Mouse (Mus musculus): Measurements from ENCODE around the gene H2-Eb2.

H2-Eb2 gene

GRCm38 (mm10) chr17:34325436-34325835 lies at the start of gene H2-Eb2:
TSS of gene H2-Eb2 (plus strand) at chr17:34325665.
- no peak for DNase-seq (ENCODE audit: low spot score)

DNA sequence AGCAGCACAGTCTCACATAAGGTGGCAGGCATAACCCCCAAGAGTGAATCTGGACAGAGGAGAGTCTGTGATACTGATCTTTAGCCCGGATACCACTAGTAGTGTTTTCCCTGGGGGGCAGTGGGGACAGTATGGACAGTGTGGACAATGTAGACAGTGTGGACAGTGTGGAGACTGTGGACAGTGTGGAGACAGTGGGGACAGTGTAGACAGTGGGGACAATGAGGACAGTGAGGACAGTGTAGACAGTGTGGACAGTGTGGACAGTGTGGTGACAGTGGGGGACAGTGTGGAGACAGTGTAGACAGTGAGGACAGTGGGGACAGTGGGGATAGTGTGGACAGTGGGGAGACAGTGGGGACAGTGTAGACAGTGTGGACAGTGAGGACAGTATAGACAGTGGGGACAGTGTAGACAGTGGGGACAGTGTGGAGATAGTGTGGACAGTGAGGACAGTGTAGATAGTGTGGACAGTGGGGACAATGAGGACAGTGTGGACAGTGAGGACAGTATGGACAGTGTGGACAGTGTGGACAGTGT lies 44.9 kb upstream of the H2-Eb2 start:
- DNase-seq (ENCODE audit: low spot score): no peak

GRCm38 (mm10) chr17:34281836-34282235 lies 43.6 kb upstream of the H2-Eb2 start:
- no peak for DNase-seq (ENCODE audit: low spot score)

- DNase-seq (ENCODE audit: low spot score): no peak
Observed at GRCm38 (mm10) chr17:34285371-34285770, 40.1 kb upstream of the H2-Eb2 start.

- peak; percentile 64 for DNase-seq (ENCODE audit: low spot score)
Observed at GRCm38 (mm10) chr17:34285848-34286247, 39.6 kb upstream of the H2-Eb2 start.

DNA sequence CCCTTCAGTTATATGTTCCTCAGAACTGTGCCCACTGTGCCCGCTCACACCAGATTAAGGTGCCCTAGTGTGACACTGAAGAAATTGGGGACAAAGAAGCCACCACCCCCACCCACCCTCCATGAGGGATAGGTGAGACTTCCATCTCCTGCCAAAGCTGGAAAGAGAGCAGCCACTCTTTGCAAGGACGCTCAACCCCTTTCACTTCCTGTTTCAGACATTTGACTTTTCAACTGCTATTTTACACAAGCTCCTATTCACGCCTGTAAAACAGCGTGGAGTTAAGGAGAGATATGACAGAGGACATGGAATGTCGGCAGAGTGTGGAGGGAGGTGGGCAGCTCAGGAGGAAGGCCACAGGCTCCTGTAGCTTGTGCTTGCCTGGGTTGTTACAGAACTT lies 39.0 kb upstream of the H2-Eb2 start:
- no peak for DNase-seq (ENCODE audit: low spot score)

- no peak for DNase-seq (ENCODE audit: low spot score)
Observed at GRCm38 (mm10) chr17:34286999-34287398, 38.5 kb upstream of the H2-Eb2 start.

- peak; percentile 76 for DNase-seq (ENCODE audit: low spot score)
Observed at GRCm38 (mm10) chr17:34287648-34288047, 37.8 kb upstream of the H2-Eb2 start, which contains the start of gene H2-Aa. TSS of gene H2-Aa (minus strand) at chr17:34287823.

GRCm38 (mm10) chr17:34288131-34288530 lies 37.3 kb upstream of the H2-Eb2 start:
- DNase-seq (ENCODE audit: low spot score): no peak

DNA sequence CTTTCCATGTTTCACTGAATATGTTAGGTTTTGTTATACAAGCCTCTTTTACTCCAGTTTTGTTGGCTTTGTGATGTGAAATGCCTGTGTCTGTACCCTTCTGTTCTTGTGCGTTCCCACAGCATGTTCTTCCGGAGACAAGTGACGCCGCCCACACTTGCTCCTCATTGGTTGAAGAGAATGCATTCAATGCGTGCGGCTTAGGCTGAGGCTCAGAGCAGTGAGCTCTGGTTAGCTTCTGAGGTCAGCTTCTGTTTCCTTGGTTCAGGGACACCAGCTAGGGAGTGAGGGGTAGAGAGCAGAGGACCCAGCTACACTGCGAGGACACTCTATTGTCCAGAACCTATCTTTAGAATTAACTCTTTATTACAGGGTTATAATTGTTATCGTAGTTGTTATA lies 33.9 kb upstream of the H2-Eb2 start:
- DNase-seq (ENCODE audit: low spot score): peak; percentile 89

DNA sequence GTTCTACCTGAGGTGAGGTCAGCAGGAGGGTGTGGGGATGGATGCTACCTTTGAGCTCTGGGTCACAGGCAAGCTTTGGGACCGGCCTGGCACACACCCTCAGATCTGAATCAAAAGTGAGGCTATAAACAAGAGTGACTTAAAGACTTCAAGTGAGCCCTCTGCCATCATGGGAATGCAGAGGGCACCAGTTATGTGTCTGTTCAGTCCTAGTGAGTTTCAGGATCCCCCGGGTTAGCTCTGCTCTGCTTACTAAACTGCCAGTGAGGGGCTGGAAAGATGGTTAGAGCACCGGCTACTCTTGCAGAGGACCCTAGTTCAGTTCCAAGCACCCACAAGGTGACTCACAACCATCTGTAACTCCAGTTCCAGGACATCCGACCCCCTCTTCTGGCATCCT lies 32.9 kb upstream of the H2-Eb2 start:
- no peak for DNase-seq (ENCODE audit: low spot score)

DNA sequence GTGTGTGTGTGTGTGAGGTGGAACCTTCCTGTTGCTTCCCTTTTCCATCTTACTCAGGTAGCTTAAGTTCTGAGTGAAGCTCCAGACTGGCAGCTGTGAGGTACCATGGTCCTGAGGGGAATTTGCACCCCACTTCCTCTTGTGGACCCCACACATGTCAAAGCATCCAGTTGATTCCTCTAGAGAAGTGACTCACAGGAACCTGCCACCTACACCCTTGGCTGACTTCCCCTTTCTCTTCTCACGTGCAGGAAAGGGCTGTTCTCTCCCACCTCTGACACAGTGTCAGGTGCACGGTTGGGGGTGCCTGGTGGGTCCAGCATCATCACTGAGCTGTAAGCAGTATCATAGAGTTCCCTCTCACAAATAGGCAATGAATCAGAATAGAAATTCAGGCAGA lies 31.9 kb upstream of the H2-Eb2 start:
- peak; percentile 17 for DNase-seq (ENCODE audit: low spot score)

DNA sequence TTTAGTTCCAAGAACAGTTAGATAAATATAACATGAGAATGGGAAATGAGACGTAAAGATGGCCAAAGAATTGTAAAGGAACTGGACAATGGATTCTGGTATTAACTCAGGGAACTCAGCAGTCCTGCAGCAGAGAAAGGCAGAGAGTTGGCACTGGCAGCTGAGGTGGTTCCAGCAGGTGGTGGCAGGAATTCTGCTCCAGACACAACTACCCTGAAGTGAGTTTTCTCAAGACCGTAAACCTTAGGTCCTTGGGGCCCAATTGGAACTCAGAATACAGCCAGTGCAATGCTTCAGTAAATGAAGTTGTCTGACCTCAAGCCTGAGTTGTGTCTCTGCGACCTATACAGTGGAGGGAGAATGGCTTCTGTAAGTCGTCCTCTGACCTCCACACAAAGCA lies 31.2 kb upstream of the H2-Eb2 start:
- peak; percentile 23 for DNase-seq (ENCODE audit: low spot score)

- DNase-seq (ENCODE audit: low spot score): peak; percentile 11
Observed at GRCm38 (mm10) chr17:34295307-34295706, 30.2 kb upstream of the H2-Eb2 start.

- DNase-seq (ENCODE audit: low spot score): peak; percentile 39
Observed at GRCm38 (mm10) chr17:34295891-34296794, 29.3 kb upstream of the H2-Eb2 start.

GRCm38 (mm10) chr17:34299356-34299755 lies 26.1 kb upstream of the H2-Eb2 start:
- DNase-seq (ENCODE audit: low spot score): no peak

GRCm38 (mm10) chr17:34300071-34300470 lies 25.4 kb upstream of the H2-Eb2 start:
- DNase-seq (ENCODE audit: low spot score): no peak

DNA sequence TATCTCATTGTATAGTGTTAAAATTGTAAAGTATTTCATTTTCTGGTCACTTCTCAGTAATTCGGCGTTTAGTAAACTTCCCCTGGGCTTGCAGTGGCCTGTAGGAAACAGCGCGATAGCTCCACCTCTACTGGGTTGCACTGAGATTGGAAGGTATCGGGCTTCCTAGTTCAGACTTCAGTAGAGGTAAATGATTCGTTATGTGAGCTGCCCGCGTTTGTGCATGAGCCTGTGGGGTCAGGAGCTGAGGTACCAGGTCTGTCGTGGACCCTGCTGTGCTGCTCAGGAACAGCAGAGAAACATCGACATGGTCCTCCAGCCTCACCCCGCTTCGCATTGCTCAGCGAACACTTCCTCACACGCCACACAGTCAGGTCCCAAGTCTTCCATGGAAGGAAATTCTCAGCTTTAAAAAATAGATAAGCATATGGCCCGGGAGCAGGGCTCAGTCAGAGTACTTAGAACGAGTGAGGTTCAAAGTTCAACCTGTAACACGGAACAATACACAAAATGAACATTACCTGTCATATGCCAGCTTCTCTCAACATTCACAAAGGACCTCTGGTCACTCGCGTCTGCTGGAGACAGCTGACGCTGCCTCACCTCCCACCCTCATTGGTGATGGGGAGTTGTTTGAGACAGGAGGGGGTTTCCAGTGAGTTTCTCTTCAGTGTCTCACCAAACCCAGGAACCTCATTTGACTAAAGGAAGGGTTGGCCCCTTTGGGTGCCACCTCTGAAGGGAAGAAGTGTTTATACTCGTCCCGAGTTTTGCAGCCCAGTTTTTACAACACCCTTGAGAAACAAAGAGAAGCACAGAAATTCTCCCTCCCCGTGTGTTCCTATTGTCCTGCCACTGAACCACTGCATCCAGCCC lies 24.5 kb upstream of the H2-Eb2 start:
- DNase-seq (ENCODE audit: low spot score): no peak

GRCm38 (mm10) chr17:34301670-34302190 lies 23.7 kb upstream of the H2-Eb2 start:
- DNase-seq (ENCODE audit: low spot score): no peak

- DNase-seq (ENCODE audit: low spot score): no peak
Observed at GRCm38 (mm10) chr17:34303789-34304188, 21.7 kb upstream of the H2-Eb2 start.

GRCm38 (mm10) chr17:34304751-34305150 lies 20.7 kb upstream of the H2-Eb2 start:
- peak; percentile 55 for DNase-seq (ENCODE audit: low spot score)

- DNase-seq (ENCODE audit: low spot score): peak; percentile 87
Observed at GRCm38 (mm10) chr17:34305380-34306030, 20.0 kb upstream of the H2-Eb2 start, which contains the start of gene H2-Eb1. TSS of gene H2-Eb1 (plus strand) at chr17:34305867.

Data from testis, postnatal 10 days (tissue).